Comparison of ENCODE assay signal across 22 mouse cellular contexts in the genomic region with DNA sequence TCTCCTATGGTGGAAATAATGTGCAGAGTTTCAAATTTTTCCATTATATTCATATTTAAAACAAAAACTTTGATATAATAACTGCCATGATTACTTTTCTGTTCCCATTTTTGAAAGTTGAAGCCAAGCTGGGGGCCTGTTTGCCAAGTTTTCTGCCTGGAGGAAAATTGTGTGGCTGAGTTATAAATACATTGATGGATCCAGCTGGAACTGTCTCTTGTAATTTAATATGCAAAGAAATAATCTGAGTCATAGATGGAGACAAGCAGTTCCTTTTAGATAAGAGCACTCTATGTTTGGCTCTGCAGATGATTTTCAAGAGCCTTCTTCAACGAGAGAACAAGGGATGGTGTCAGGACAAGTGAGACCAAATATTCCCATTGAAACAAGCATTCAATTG.
DNase-seq lines count a peak whose midpoint lies in the region; ATAC-seq and TF ChIP-seq lines count a peak whose summit lies in the region.
"Had no signal": no experiment of that assay in that cellular context is flagged by ENCODE, and none has a peak within 500 bp of the region (broad histone marks: within the 10 kb centered on the region; RNA-seq: fewer than 3 reads in every experiment).

No protein-coding gene starts in this region.

- intact Hi-C loops in left cerebral cortex, adult 2 months (cut with DNase I): no loop called here
- intact Hi-C loops in left cerebral cortex, postnatal 14 days (cut with DNase I): no loop called here

- no peak for TF ChIP-seq CTCF in forebrain, postnatal 0 days (IDR thresholded peaks at IDR 0.05; ENCODE audit: low read depth)
- TF ChIP-seq CTCF in left cerebral cortex, adult 2 months (IDR thresholded peaks at IDR 0.05): no peak
- no peak for TF ChIP-seq CTCF in brain, embryonic 14.5 days (IDR thresholded peaks at IDR 0.05; ENCODE audit: borderline replicate concordance, extremely low read depth, insufficient read depth, insufficient read length)

- H3K36me3 ChIP-seq in forebrain, postnatal 0 days (ENCODE audit: insufficient read depth): no peaks in the 10 kb centered on the region
- no peaks in the 10 kb centered on the region for H3K36me3 ChIP-seq in forebrain, embryonic 15.5 days
- H3K36me3 ChIP-seq: G1E; hindbrain, embryonic 10.5 days; limb, embryonic 13.5 days; liver, embryonic 13.5 days had no signal

- H3K27me3 ChIP-seq in forebrain, postnatal 0 days (ENCODE audit: insufficient read depth, low read length): no peaks in the 10 kb centered on the region
- H3K27me3 ChIP-seq in forebrain, embryonic 15.5 days: no peaks in the 10 kb centered on the region
- H3K27me3 ChIP-seq: limb, embryonic 13.5 days; liver, embryonic 13.5 days had no signal

- no peak overlapping the region for H3K9ac ChIP-seq in forebrain, postnatal 0 days
- no peak overlapping the region for H3K9ac ChIP-seq in forebrain, embryonic 15.5 days (replicated peaks)
- H3K9ac ChIP-seq: limb, embryonic 13.5 days; liver, embryonic 13.5 days had no signal

- H3K4me3 ChIP-seq in forebrain, postnatal 0 days (ENCODE audit: low read depth, low read length): no peak overlapping the region
- no peak overlapping the region for H3K4me3 ChIP-seq in forebrain, embryonic 15.5 days
- H3K4me3 ChIP-seq in left cerebral cortex, adult 2 months: no peak overlapping the region
- H3K4me3 ChIP-seq: heart, adult 2 months; hindbrain, embryonic 10.5 days; limb, embryonic 13.5 days; liver, embryonic 13.5 days had no signal

- no peak overlapping the region for H3K4me2 ChIP-seq in forebrain, postnatal 0 days (ENCODE audit: low read depth)
- H3K4me2 ChIP-seq in forebrain, embryonic 15.5 days (replicated peaks): no peak overlapping the region
- H3K4me2 ChIP-seq: limb, embryonic 13.5 days; liver, embryonic 13.5 days; midbrain, embryonic 11.5 days had no signal

- peak; percentile 55 for DNase-seq in forebrain, postnatal 0 days
- DNase-seq in left cerebral cortex, adult 2 months (ENCODE audit: extremely low spot score in 1 of 2, low spot score in 2 of 2): peak in 1 of 2 experiments; percentile 15
- no peak for DNase-seq in left cerebral cortex, adult 18-20 months (ENCODE audit: low spot score in 2 of 2)
- DNase-seq in brain, embryonic 14.5 days (ENCODE audit: low read depth): peak; percentile 50
- peak; percentile 39 to 47 for DNase-seq in left cerebral cortex, postnatal 14 days (ENCODE audit: low spot score in 2 of 2)
- no peak for DNase-seq in c-Kit-positive CD71-positive TER-119-positive erythroid progenitor cells, embryonic 14.5 days (ENCODE audit: low spot score)
- DNase-seq in thymus, postnatal 36 days: no peak
- DNase-seq: adrenal gland, postnatal 14 days; cerebellum, adult 18-20 months; cerebellum, postnatal 36 days; gastrocnemius, postnatal 10 days; heart, adult 2 months; kidney, adult 18-20 months; liver, embryonic 13.5 days; spleen, adult 18-20 months; thymus, adult 2 months had no signal

- H3K9me3 ChIP-seq in forebrain, postnatal 0 days (ENCODE audit: low read length): no peaks in the 10 kb centered on the region
- no peaks in the 10 kb centered on the region for H3K9me3 ChIP-seq in forebrain, embryonic 15.5 days
- H3K9me3 ChIP-seq: G1E; hindbrain, embryonic 10.5 days; limb, embryonic 13.5 days; liver, embryonic 13.5 days had no signal

- H3K4me1 ChIP-seq in forebrain, postnatal 0 days (ENCODE audit: insufficient read depth): no peaks in the 10 kb centered on the region
- H3K4me1 ChIP-seq in forebrain, embryonic 15.5 days: no peaks in the 10 kb centered on the region
- H3K4me1 ChIP-seq: hindbrain, embryonic 10.5 days; limb, embryonic 13.5 days; liver, embryonic 13.5 days had no signal

- no peak for ATAC-seq in forebrain, postnatal 0 days
- ATAC-seq in forebrain, embryonic 15.5 days (replicated peaks): no peak

- WGBS in forebrain, postnatal 0 days: 53% methylated on average over 1 of the region's 1 CpGs
- 74% methylated on average over 1 of the region's 1 CpGs for WGBS in forebrain, embryonic 15.5 days

- no peak overlapping the region for H3K27ac ChIP-seq in forebrain, postnatal 0 days (ENCODE audit: low read depth, low read length)
- H3K27ac ChIP-seq in forebrain, embryonic 15.5 days (replicated peaks): no peak overlapping the region
- H3K27ac ChIP-seq in left cerebral cortex, adult 2 months: 0 out of 2 replicates have a peak overlapping the region, but pooled peaks have one; percentile 15
- H3K27ac ChIP-seq: heart, adult 2 months; hindbrain, embryonic 10.5 days; kidney, postnatal 0 days; limb, embryonic 13.5 days; liver, embryonic 13.5 days had no signal

- TF ChIP-seq POLR2A in brain, embryonic 14.5 days (IDR thresholded peaks at IDR 0.05; ENCODE audit: borderline replicate concordance, extremely low read depth, insufficient read depth, insufficient read length, poor library complexity, severe bottlenecking): no peak

Comparison
In these comparisons a context has a peak if more than half of its experiments do, and no peak if none do; other contexts are left out.
1. DNase-seq: peak in forebrain, postnatal 0 days (single experiment), brain, embryonic 14.5 days (single experiment) and left cerebral cortex, postnatal 14 days (2 of 2); none in left cerebral cortex, adult 18-20 months (0 of 2), c-Kit-positive CD71-positive TER-119-positive erythroid progenitor cells, embryonic 14.5 days (single experiment) and thymus, postnatal 36 days (0 of 2).